Mouse (Mus musculus): ENCODE results near the gene Fam126a. TPM values are rescaled to one million over a fixed set of nuclear protein-coding genes. Genes with fewer than 3 reads are reported as not detected.

Gene Fam126a
- total RNA-seq, 1 experiment, result 10.7 TPM

- Histone ChIP-seq H3K27ac (ENCODE audit: insufficient read depth, low read depth, low read length, poor library complexity, severe bottlenecking) (no peak overlapping the region), H3K9ac (ENCODE audit: insufficient read depth, low read depth, low read length, poor library complexity, severe bottlenecking) (no peak overlapping the region), H3K4me3 (ENCODE audit: insufficient read depth in 1 of 2, low read depth in 1 of 2, low read length in 2 of 2, poor library complexity in 1 of 2, severe bottlenecking in 1 of 2) (no peak overlapping the region), H3K4me1 (ENCODE audit: control insufficient read depth in 2 of 2, insufficient read depth in 2 of 2, low read length in 2 of 2, poor library complexity in 1 of 2) (no peaks in the 10 kb centered on the region; a peak in 1 of 4 replicates), H3K36me3 (ENCODE audit: control insufficient read depth, insufficient read depth, low read length, poor library complexity, severe bottlenecking) (no peaks in the 10 kb centered on the region), H3K9me3 (ENCODE audit: control insufficient read depth, insufficient read depth, low read depth, low read length) (no peaks in the 10 kb centered on the region)
- in situ Hi-C loops (cut with MboI; ENCODE audit: low sequenced_read_pairs in 2 of 2, unreplicated experiment in 2 of 2), result no loop called here
- DNase-seq (ENCODE audit: low read depth, low spot score), result no peak
- TF ChIP-seq HCFC1 (IDR thresholded peaks at IDR 0.05; ENCODE audit: borderline replicate concordance, insufficient read depth, low read length) (no peak), ZC3H11A (IDR thresholded peaks at IDR 0.05; ENCODE audit: borderline replicate concordance, low read depth, low read length) (no peak), ZNF384 (IDR thresholded peaks at IDR 0.05; ENCODE audit: low read depth, low read length) (no peak), MAFK (IDR thresholded peaks at IDR 0.05; ENCODE audit: insufficient read depth, low read depth, low read length) (no peak), CHD2 (IDR thresholded peaks at IDR 0.05; ENCODE audit: low read depth, low read length) (no peak)
Observed at GRCm38 (mm10) chr5:23943534-23943933, 87.0 kb downstream of the Fam126a start.

- Histone ChIP-seq H3K9ac (ENCODE audit: insufficient read depth, low read depth, low read length, poor library complexity, severe bottlenecking) (no peak overlapping the region), H3K27ac (ENCODE audit: insufficient read depth, low read depth, low read length, poor library complexity, severe bottlenecking) (no peak overlapping the region), H3K9me3 (ENCODE audit: control insufficient read depth, insufficient read depth, low read depth, low read length) (no peaks in the 10 kb centered on the region), H3K4me1 (ENCODE audit: control insufficient read depth in 2 of 2, insufficient read depth in 2 of 2, low read length in 2 of 2, poor library complexity in 1 of 2) (peaks cover 0 to 4% of the 10 kb centered on the region in 2 experiments; a peak in 2 of 4 replicates), H3K36me3 (ENCODE audit: control insufficient read depth, insufficient read depth, low read length, poor library complexity, severe bottlenecking) (no peaks in the 10 kb centered on the region), H3K4me3 (ENCODE audit: insufficient read depth in 1 of 2, low read depth in 1 of 2, low read length in 2 of 2, poor library complexity in 1 of 2, severe bottlenecking in 1 of 2) (no peak overlapping the region)
- in situ Hi-C loops (cut with MboI; ENCODE audit: low sequenced_read_pairs in 2 of 2, unreplicated experiment in 2 of 2), result no loop called here
- no peak for DNase-seq (ENCODE audit: low read depth, low spot score)
- no peak for TF ChIP-seq ZNF384 (IDR thresholded peaks at IDR 0.05; ENCODE audit: low read depth, low read length)
- TF ChIP-seq CHD2 (IDR thresholded peaks at IDR 0.05; ENCODE audit: low read depth, low read length), result no peak
- TF ChIP-seq MAFK (IDR thresholded peaks at IDR 0.05; ENCODE audit: insufficient read depth, low read depth, low read length), result no peak
Observed at GRCm38 (mm10) chr5:23923481-23924165, 106.9 kb downstream of the Fam126a start.

GRCm38 (mm10) chr5:23922516-23923291 lies 107.8 kb downstream of the Fam126a start:
- DNase-seq (ENCODE audit: low read depth, low spot score), result no peak

GRCm38 (mm10) chr5:23921316-23921715 lies 109.2 kb downstream of the Fam126a start:
- Histone ChIP-seq H3K36me3 (ENCODE audit: control insufficient read depth, insufficient read depth, low read length, poor library complexity, severe bottlenecking) (no peaks in the 10 kb centered on the region), H3K9ac (ENCODE audit: insufficient read depth, low read depth, low read length, poor library complexity, severe bottlenecking) (no peak overlapping the region), H3K4me3 (ENCODE audit: insufficient read depth in 1 of 2, low read depth in 1 of 2, low read length in 2 of 2, poor library complexity in 1 of 2, severe bottlenecking in 1 of 2) (no peak overlapping the region), H3K9me3 (ENCODE audit: control insufficient read depth, insufficient read depth, low read depth, low read length) (no peaks in the 10 kb centered on the region), H3K4me1 (ENCODE audit: control insufficient read depth in 2 of 2, insufficient read depth in 2 of 2, low read length in 2 of 2, poor library complexity in 1 of 2) (peaks cover 0 to 4% of the 10 kb centered on the region in 2 experiments; a peak in 2 of 4 replicates), H3K27ac (ENCODE audit: insufficient read depth, low read depth, low read length, poor library complexity, severe bottlenecking) (no peak overlapping the region)
- no peak for DNase-seq (ENCODE audit: low read depth, low spot score)
- TF ChIP-seq CHD2 (IDR thresholded peaks at IDR 0.05; ENCODE audit: low read depth, low read length), result no peak
- no peak for TF ChIP-seq ZC3H11A (IDR thresholded peaks at IDR 0.05; ENCODE audit: borderline replicate concordance, low read depth, low read length)
- no peak for TF ChIP-seq HCFC1 (IDR thresholded peaks at IDR 0.05; ENCODE audit: borderline replicate concordance, insufficient read depth, low read length)
- TF ChIP-seq ZNF384 (IDR thresholded peaks at IDR 0.05; ENCODE audit: low read depth, low read length), result no peak
- no peak for TF ChIP-seq MAFK (IDR thresholded peaks at IDR 0.05; ENCODE audit: insufficient read depth, low read depth, low read length)
- in situ Hi-C loops (cut with MboI; ENCODE audit: low sequenced_read_pairs in 2 of 2, unreplicated experiment in 2 of 2), result no loop called here

More at GRCm38 (mm10) chr5:23922516-23923291, 107.8 kb downstream of the Fam126a start:
- no peak overlapping the region for H3K27ac ChIP-seq (ENCODE audit: insufficient read depth, low read depth, low read length, poor library complexity, severe bottlenecking)
- in situ Hi-C loops (cut with MboI; ENCODE audit: low sequenced_read_pairs in 2 of 2, unreplicated experiment in 2 of 2), result no loop called here
- H3K36me3 ChIP-seq (ENCODE audit: control insufficient read depth, insufficient read depth, low read length, poor library complexity, severe bottlenecking), result no peaks in the 10 kb centered on the region
- no peak overlapping the region for H3K9ac ChIP-seq (ENCODE audit: insufficient read depth, low read depth, low read length, poor library complexity, severe bottlenecking)
- H3K4me1 ChIP-seq (ENCODE audit: control insufficient read depth in 2 of 2, insufficient read depth in 2 of 2, low read length in 2 of 2, poor library complexity in 1 of 2), result peaks cover 0 to 4% of the 10 kb centered on the region in 2 experiments; a peak in 2 of 4 replicates
- no peak for TF ChIP-seq ZC3H11A (IDR thresholded peaks at IDR 0.05; ENCODE audit: borderline replicate concordance, low read depth, low read length)
- no peak for TF ChIP-seq MAFK (IDR thresholded peaks at IDR 0.05; ENCODE audit: insufficient read depth, low read depth, low read length)
- TF ChIP-seq ZNF384 (IDR thresholded peaks at IDR 0.05; ENCODE audit: low read depth, low read length), result no peak
- TF ChIP-seq HCFC1 (IDR thresholded peaks at IDR 0.05; ENCODE audit: borderline replicate concordance, insufficient read depth, low read length), result no peak
- TF ChIP-seq CHD2 (IDR thresholded peaks at IDR 0.05; ENCODE audit: low read depth, low read length), result no peak
- no peak overlapping the region for H3K4me3 ChIP-seq (ENCODE audit: insufficient read depth in 1 of 2, low read depth in 1 of 2, low read length in 2 of 2, poor library complexity in 1 of 2, severe bottlenecking in 1 of 2)
- no peaks in the 10 kb centered on the region for H3K9me3 ChIP-seq (ENCODE audit: control insufficient read depth, insufficient read depth, low read depth, low read length)
